Mouse (Mus musculus) heart, postnatal 10 days (tissue): ENCODE measurements around the gene Ap1ar. TPM values are rescaled to one million over a fixed set of nuclear protein-coding genes. Genes with fewer than 3 reads are reported as not detected.
"Not testable (repeated sequence)": the region's sequence is repeated elsewhere in the genome, so short reads cannot be mapped to it uniquely, and the experiment has no call there.

Experiments
- DNase-seq, 2 experiments: peaks; one replicate each; pipeline ENCODE4 v3.0.0; 2021
- intact Hi-C: fragments of 180-260 bp; cut with DNase I; formaldehyde crosslinking; loops from one replicate; pipeline ENCODE4 v1.15.1; 2025
- total RNA-seq, 2 experiments: library from RNA; stranded (reverse); gene quantifications; 2 replicates each; pipeline ENCODE4 v1.2.3; 2021

The Ap1ar gene
- total RNA-seq, 2 experiments from 2014 or later = 18.1 to 18.9 TPM

DNA sequence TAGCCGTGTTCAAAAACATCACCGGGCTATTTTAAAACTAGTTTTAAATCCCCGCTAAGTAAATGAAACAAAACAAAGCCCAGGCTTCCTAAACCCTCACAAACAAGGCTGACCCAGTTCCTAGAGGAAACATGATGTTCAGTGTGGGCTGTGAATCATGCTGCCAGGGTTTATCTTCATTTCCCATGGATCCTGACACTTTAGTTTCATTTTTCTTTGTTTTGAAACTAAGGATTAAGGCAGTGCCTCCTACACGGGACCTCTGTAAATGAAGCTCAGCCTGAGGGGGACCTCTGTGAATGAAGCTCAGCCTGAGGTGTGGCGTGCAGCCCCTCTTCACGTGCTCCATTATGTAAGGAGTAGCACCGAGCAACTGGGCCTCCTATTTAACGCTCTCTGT, 34.5 kb downstream of the Ap1ar start:
- intact Hi-C loops = no loop called here
- peak; percentile 17 to 28 for DNase-seq

DNA sequence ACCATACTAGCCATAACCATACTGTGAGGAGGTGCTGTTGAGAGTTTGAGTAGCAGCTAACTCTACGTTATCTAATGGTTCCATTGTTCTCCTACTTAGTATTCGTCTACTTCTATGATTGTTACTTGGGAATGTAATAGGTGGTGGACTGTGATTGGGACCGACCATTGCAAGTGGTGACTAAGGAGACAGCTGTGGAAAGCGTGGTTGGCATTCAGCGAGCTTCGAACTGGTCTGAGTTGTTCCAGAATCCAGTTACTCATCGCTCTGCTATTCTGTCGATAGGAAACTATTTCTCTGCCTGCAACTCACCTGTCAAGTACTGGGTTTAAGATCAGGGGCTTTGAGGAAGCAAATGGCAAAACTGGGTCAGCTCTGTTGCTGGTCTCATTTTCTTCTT, 36.2 kb downstream of the Ap1ar start:
- intact Hi-C loops = no loop called here
- no peak for DNase-seq

DNA sequence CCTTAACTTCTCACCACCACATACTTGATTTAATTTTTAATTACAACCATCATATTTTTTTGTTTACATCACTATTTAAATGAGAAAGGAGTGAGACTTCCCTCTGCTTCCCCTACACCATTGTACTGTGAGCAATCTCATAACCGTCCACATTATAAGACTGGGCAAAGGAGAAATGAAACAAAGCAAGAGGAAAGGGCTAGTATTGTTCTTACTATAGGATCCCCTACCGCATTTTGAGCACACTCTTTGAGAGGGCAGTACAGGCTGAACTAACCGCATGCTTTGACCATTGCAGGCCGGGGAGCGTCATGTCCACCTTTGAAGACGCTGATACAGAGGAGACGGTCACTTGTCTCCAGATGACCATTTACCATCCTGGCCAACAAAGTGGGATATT, 41.1 kb downstream of the Ap1ar start:
- intact Hi-C loops = no loop called here
- DNase-seq = no peak

DNA sequence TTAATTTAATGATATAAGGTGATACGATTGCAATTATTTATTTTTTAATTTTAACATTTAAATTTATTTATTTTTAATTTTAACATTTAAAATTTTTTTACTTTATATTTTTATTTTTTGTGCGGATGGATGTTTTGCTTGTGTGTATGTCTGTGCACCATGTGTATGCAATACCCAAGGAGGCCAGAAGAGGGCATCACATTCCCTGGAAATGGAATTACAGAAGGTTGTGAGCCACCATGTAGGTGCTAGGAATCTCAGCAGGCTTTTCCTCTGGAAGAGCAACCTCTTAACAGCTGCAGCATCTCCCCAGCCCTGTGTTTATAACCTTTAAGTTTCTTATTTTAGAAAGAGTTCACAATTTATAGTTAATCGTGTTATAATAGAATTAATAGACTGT, 41.6 kb downstream of the Ap1ar start:
- DNase-seq = no peak
- intact Hi-C loops = no loop called here

DNA sequence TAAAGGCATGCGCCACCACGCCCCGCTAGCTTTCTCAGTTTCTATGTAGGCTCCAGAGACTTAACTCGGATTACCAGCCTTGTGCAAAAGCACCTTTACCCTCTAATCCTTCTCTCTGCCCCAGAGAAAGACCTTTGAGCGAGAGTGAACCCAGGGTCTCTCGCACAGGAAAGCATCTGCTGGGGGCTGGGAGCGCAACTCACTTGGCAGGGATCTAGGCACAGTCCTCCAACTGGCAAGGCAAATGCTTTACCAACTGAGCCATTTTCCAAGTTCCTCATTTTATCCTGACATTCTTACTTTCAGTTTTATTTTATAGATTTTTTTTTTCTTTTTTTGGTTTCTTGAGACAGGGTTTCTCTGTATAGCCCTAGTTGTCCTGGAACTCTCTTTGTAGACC, 44.3 kb downstream of the Ap1ar start:
- DNase-seq = no peak
- intact Hi-C loops = no loop called here

DNA sequence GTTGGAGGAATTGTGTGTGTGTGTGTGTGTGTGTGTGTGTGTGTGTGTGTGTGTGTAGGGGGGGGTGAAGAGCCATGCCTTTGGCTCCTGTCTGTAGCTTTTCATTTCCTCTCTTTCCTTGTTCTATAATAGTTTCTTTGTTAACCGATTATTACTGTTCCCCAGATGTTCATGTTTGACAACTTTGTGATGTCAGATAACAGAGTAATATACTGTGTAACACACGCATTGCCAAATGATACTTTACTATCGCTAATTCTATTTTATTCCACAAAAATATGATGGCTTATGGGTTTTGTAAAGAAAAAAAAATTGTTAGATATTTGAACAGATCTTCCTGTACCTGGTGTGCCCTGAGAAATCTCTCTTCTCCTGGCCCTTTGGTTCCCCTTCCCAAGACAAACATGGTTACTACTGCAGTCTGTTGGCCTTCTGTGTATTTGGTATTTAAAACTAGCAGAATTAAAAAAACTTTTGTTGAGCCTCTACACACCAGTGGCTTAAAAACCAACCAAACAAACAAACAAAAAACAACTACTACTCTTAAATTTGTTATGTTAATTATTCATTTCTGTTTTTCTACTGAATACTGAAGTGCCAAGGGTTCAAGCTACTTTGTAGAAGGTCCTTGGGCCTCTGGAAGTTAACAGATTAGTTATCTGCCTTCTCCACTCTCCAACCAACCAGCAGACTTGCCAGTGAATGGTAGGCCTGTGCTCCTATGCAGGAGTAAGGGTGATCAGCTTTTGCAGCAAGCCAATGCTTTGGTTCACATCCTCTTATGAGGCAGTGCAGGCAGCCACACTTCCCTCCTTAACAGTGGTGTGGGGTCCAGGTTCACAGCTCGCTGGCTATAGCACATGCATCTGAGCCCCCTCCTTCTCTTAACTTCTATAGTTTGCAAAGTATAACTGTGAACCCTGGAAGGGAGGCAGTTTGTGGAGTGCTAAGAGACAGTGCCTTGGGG, 45.4 kb downstream of the Ap1ar start:
- intact Hi-C loops = no loop called here
- no peak for DNase-seq

DNA sequence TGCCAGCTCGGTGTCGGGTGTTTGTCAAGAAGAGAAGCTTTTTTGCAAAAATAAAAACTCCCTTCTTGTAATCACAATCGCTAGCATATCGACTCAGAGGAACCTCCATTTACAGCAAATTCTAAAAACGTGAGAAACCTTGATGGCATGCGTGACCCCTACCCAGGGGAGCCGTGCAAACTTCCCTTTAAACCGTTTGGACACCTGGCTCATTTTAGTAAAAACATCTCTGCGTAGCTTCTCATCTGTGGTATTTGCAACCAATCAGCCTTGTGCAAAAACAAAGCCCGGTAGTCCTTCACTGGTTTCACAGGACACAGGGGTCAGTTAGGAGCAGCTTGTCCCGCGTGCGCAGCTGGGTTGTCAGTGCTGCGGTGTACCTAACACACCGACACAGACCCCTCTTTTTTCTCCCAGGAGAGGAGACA, 46.3 kb downstream of the Ap1ar start:
- DNase-seq = peak; percentile 8 to 28
- intact Hi-C loops = no loop called here

DNA sequence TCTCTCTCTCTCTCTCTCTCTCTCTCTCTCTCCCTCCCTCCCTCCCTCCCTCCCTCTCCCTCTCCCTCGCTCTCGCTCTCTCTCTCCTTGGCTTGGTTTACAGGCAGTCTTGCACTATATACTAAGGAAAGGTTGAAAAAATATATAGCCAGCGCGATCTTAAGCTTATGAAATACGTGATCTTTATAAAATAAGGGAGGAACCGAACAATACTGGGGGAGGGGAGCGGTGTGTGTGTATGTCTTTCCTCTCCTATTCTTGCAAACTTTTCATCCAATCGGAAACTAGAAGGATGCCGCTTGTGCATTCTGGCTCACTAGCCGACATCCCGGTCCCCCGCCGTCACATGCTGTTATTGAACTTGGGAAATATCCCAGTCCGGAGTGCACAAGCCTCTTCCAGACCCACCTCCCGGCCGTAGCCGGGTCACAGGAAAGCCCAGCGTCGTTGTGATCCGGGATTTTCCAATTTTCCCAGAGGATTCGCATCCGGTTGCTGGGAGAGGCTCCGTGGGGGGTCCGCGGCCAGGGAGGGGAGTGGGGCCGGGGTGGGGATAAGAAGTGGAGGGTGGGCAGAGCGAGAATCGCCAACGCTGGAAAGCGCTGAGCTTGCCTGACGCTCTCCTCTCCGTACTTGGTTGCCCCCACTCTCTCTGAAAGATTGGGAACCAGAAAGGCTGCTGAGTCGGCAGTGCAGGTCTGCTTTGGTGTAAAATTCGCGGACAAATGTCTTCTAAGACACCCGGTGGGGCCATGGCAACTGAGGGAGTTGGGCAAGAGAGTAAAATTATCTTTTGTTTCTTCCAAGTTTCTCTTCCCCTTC, 46.9 kb downstream of the Ap1ar start:
- intact Hi-C loops = no loop called here
- DNase-seq = peak; percentile 45 to 56

DNA sequence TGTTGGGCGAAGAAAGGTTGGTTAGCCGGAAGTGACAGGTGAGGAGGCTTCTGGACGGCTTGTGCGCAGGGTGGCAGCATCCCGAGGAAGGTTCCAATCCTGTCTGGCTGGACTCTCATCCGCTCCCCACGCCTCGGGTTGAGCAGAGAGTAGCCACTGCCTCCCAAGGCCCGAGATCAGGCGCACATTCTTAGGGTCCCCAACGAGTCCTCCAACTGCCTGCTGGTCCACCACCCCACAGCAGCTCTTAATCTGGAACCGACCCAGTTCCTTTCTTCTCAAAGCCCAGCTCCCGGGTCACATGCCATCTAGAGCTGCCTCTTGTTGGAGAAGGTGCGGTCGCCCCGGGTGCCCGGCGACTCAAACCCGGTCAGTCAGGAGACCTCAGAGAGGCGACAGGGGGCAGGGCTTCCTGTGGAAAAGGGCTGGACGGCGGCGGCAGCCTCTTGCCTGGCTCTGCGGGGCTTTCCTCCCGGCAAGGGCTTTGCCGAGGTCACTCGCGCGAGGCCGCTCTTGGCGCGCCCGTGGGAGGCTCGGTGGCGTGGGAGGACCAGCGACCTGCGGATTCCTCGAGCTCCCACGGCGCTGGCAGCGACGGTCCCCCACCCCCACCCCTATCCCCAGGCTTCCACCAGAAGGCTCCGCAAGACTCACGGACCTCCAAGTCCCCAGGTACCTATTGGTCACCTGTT, 47.7 kb downstream of the Ap1ar start, which contains the start of gene Tifa:
Gene Tifa, plus strand, starts transcription at position 306 of the 692 bp plus-strand sequence.
- DNase-seq = peak; percentile 70 to 73
- intact Hi-C loops = loop anchor here (1.0 to 5.0 kb wide), 2 partner anchors 48 to 108 kb away; partner anchors contain the start of genes Ap1ar and Fam241a

DNA sequence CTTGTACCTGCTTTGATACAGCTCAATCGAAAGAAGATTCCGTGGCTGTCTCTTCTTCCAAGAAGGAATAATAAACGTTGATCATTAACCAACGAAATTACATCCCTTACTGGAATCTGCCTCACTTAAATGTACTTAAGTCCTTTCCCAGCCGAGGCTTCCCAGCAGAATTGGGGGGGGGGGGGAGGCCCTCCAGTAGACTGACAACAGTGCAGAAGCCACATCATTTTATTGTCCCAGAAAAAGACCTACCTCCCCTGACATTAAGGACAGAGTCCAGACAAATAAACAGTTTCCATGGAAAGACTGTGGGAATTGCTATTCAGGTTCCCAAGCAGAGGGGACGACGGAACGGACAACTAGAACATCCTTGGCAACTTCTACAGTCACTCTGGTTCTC, 48.4 kb downstream of the Ap1ar start:
- intact Hi-C loops = loop anchor here (1.0 to 5.0 kb wide), 2 partner anchors 48 to 108 kb away; partner anchors contain the start of genes Ap1ar and Fam241a
- DNase-seq = no peak

DNA sequence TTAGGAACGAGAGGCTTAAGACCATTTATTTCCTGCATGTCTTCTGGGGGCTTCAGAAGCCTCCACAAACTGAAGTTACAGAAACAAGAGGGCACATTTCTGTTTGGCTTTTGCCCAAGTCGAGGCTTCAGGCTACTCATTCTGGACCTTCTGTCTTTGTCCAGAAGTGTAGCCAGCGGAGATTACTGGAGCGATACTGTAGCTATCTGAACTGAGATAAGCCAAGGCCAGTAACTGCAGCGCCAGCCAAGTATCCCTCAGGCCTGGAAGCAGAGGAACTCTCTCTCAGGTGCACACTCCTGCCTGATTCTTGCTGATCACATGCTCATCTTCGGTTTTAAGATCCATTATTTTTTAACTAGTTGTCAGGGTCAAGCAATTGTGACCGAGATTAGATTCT, 49.3 kb downstream of the Ap1ar start:
- no peak for DNase-seq
- intact Hi-C loops = loop anchor here (5.0 kb wide), 1 partner anchor 109 kb away; the partner anchor contains the start of gene Fam241a

DNA sequence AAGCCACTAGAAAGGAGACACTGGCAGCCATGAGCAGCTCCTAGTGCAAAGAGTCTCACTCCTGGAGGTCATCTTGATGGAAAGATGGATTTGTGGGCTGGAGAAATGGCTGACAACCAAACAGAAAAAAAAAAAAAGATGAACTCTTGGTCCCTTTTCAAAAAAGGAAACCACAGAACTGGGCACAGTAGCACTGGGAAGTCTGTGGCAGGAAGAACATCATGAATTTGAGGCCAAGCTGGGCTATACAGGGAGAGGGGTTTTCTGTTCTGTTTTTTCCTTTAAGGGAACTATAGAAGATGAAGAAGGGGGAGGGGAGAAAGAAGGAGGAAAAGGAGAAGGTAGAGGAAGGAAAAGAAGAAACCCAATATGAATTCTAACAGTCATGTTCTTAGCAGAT, 50.3 kb downstream of the Ap1ar start:
- no peak for DNase-seq
- intact Hi-C loops = loop anchor here (5.0 kb wide), 1 partner anchor 110 kb away; the partner anchor contains the start of gene Fam241a

DNA sequence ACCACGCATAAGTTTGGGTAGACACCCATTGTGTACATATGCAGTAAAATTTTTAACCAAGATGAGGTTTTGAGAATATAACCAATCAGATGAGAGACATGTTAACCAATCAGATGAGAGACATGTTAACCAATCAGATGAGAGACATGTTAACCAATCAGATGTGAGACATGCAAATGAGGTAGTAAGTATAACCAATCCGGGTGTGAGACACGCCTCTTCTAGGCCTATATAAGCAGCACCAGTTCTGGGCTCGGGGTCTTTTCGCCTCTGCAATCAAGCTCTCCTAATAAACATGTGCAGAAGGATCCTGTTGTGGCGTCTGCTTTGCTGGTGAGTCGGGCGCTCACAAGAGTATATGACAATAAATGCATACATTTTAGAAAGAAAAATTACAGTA, 53.6 kb downstream of the Ap1ar start:
- DNase-seq, intact Hi-C loops: not testable (repeated sequence)

DNA sequence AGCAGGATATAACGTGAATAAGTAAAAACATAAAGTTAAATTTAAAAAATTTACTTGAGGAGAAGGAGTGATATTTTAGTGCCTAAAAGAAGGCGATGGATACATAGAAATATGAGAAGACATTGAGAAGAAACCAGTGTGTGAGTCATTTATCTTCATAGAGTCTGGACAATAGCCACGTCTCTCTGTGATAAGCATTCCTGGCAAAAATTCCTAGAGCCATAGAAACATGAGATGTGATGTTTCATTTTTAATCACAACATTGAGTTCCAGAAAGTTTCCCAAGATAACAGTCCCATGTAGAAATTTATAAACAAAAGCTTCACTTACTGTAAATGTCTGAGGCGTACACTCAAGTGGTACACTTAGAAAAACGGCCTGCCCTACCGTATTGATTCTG, 54.4 kb downstream of the Ap1ar start:
- DNase-seq = no peak
- intact Hi-C loops = no loop called here

DNA sequence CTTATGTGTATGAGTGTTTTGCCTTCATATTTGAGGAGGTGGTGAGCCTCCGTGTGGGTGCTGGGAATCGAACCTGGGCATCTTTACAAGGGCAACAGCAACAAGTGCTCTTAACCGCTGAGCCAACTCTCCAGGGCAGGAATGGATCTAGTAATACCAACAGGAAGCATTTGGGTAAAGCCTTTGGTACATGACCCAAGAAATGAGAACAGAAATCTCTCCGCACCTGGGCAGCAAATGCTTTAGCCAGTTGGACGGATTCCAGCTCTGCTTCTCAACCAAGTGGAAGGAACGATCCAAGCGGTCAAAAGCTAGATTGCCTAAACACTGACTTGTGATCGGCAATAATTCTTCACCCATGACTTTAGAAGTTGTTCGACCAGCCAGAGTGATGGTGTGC, 56.4 kb downstream of the Ap1ar start:
- DNase-seq = no peak
- intact Hi-C loops = no loop called here

DNA sequence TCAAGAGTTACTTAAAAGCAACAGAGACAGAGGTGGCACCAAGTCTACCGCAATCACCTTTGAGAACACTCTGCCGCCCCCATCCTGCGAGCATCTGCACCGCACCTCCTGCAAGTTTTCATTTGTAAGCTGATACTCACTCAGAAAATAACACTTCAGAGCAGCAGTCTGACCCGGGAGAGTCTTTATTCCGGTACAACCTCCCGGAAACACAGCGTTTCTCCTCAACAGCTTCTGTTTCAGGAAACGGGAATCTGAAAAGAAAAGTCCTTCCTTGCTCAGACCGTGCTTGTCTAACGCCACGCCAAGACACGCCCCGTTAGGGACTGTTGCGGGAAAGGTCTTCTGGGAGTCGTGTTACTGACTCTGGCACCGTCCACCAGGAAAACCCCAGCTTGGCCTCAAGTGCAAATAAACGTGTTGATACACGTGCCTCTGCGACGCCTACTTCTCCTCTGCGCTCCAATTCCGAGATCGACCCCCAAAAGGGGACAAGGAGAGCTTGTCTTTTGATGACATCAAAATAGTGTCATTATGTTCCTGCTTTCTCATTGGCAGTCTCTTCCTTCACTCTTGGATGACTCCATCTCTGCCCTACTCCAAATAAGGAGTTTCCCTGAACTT, 57.2 kb downstream of the Ap1ar start, which contains the start of gene Alpk1:
Gene Alpk1, minus strand, starts transcription at position 507 of the 624 bp plus-strand sequence.
- DNase-seq = peak; percentile 81 to 85
- intact Hi-C loops = no loop called here

DNA sequence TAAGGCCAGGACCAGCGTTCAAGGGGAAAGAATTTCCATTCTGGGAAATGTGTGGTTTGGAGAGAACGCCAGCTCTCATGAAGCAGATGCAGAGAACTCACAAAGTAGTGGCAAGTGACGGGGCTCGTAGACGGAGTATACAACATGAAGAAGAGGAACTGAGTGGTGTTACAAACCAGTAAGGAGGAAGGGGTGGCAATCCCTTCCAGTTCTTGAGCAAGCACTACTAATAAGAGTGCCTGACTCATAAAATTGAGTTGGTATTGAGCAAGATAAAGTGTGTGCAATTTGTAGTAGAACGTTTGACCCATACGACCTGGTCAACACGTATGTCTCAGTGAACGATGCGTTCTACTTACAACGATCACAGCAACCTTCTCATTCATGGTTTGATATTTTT, 68.2 kb downstream of the Ap1ar start:
- intact Hi-C loops = no loop called here
- no peak for DNase-seq

DNA sequence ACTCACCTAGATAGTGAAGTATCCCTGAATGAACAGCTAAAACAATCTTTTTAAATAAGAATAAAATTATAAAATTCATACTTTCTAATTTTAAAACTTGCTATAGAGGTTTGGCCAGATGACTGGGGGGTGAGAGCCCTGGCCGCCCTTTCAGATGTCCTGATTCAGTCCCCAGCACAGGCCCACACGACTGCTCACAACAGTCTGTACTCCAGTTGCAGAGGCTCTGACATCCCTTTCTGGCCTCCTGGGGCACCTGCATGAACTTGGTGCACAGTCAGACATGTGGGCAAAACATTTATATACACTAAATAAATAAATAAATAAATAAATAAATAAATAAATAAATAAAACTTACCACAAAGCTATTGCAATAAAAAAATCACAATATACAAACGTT, 71.4 kb downstream of the Ap1ar start:
- intact Hi-C loops = no loop called here
- DNase-seq = no peak

DNA sequence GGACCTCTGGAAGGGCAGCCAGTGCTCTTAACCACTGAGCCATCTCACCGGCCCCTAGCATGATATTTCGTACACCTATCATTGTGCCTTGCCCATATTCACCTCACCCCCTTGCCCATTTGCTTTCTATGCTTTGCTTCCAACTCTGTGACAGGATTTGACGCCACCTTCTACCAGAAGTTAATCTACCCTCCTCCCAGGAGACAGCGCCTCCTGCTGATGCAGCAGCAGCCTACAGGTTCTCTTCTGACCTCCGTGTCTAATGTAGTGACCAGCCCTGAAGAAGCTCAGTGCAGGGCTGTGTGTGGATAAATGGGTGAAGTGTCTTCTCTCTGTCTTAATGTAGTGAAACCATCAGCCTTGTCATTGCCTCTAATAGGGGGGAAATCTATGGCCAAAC, 72.8 kb downstream of the Ap1ar start:
- DNase-seq = no peak
- intact Hi-C loops = loop anchor here (5.0 kb wide), 1 partner anchor 183 kb away; no protein-coding TSS in a partner anchor

DNA sequence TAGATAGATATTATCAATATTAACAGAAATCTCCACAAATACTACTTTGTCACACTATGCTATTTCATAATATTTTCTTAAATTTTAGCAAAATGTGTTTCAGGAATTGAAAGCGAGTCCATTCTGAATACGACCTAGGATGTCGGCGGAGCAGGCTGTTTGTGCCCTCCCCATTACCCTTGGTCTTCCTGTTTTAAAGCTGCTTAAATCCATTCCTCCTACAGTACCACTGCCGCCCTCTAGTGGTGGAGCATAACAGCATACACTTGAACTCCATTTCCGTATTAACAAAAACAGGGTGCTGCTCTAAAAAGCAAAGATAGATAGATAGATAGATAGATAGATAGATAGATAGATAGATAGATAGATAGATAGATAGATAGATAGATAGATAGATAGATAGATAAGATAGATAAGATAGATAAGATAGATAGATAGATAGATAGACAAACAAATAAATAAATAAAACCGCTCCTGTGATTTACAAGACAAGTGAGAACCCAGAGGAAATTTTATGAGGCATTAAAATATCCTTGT, 74.2 kb downstream of the Ap1ar start:
- DNase-seq = peak; percentile 73 to 90
- intact Hi-C loops = loop anchor here (5.0 kb wide), 1 partner anchor 184 kb away; no protein-coding TSS in a partner anchor
